Mouse (Mus musculus) embryonic fibroblast, embryonic 13.5 days (primary cell): ENCODE data around the gene Sdcbp2.

Source experiments
- CTCF ChIP-seq: IDR thresholded peaks from 2 replicates; pipeline ENCODE4 v1.5.1; 2011; ENCODE audit warnings: mild to moderate bottlenecking, control low read depth, low read length, moderate library complexity, borderline replicate concordance; ENCODE audit not compliant: insufficient read depth
- POLR2A ChIP-seq: IDR thresholded peaks from 2 replicates; pipeline ENCODE4 v1.6.1; 2011; ENCODE audit warnings: low read depth, mild to moderate bottlenecking, control low read depth, low read length, moderate library complexity

GRCm38 (mm10) chr2:151635362-151636014, 63.1 kb downstream of the Sdcbp2 start:
- TF ChIP-seq CTCF (no peak), POLR2A (no peak)
